ENCODE assay signal across 21 mouse cellular contexts in the genomic region with DNA sequence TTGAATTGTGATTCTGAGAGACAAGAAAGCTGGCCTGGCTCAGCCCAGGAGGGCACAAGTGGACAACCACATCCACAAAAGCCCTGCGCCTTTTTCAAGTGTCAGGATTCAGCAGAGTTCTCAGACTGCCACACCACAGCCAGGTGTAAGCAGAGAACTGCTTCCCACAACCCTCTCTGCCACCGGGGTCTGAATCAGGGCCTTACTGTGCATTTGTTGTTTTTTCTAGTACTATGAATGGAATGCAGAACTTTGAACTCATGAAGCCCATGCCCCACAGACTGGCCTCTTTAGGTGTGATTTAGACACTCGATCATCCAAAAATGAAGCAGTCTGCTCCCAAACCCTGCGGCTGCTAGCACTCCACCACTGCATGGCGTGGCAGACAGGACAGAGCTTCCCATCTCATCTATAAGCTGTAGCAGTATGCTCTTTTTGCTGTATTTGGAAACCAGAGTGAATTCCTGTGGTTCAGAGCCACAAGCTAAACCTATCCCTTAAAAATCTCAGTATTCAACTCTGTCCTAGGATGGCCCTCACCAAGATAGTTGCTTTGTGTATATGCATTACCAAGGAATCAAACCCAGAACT. TPM values are rescaled to one million over a fixed set of nuclear protein-coding genes. Genes with fewer than 3 reads are reported as not detected.
A peak's percentile ranks its signal among the peaks of the same experiment; 100 is the strongest.
DNase-seq lines count a peak whose midpoint lies in the region; ATAC-seq and TF ChIP-seq lines count a peak whose summit lies in the region.
"Had no signal": no experiment of that assay in that cellular context is flagged by ENCODE, and none has a peak within 500 bp of the region (broad histone marks: within the 10 kb centered on the region; RNA-seq: fewer than 3 reads in every experiment).

No protein-coding gene starts in this region.

- H3K4me2 ChIP-seq in embryonic facial prominence, embryonic 15.5 days (replicated peaks), result no peak overlapping the region
- no peak overlapping the region for H3K4me2 ChIP-seq in kidney, embryonic 16.5 days (replicated peaks; ENCODE audit: low read depth, low read length)
- H3K4me2 ChIP-seq in liver, embryonic 16.5 days (ENCODE audit: low read depth, low read length), result no peak overlapping the region
- H3K4me2 ChIP-seq: midbrain, embryonic 15.5 days had no signal

- no peak for TF ChIP-seq POLR2A in kidney, adult 2 months (IDR thresholded peaks at IDR 0.05; ENCODE audit: low read depth, low read length)

- no peak overlapping the region for H3K4me3 ChIP-seq in kidney, adult 2 months (ENCODE audit: insufficient read depth, low read depth, low read length)
- no peak overlapping the region for H3K4me3 ChIP-seq in embryonic facial prominence, embryonic 15.5 days (replicated peaks)
- no peak overlapping the region for H3K4me3 ChIP-seq in kidney, embryonic 16.5 days (ENCODE audit: low read length)
- H3K4me3 ChIP-seq in liver, embryonic 16.5 days (ENCODE audit: low read depth, low read length), result no peak overlapping the region
- H3K4me3 ChIP-seq: heart, embryonic 10.5 days; hindbrain, embryonic 10.5 days; midbrain, embryonic 15.5 days had no signal

- no peaks in the 10 kb centered on the region for H3K36me3 ChIP-seq in kidney, adult 2 months (ENCODE audit: control insufficient read depth, insufficient read depth, low read length)
- H3K36me3 ChIP-seq in embryonic facial prominence, embryonic 15.5 days, result peaks cover 35% of the 10 kb centered on the region
- H3K36me3 ChIP-seq in kidney, embryonic 16.5 days (ENCODE audit: insufficient read depth, low read length), result peaks cover 25% of the 10 kb centered on the region
- no peaks in the 10 kb centered on the region for H3K36me3 ChIP-seq in liver, embryonic 16.5 days (ENCODE audit: control insufficient read depth, insufficient read depth)

- no peak for ATAC-seq in embryonic facial prominence, embryonic 15.5 days (ENCODE audit: insufficient number of reproducible peaks, low FRiP score, low TSS enrichment, low read depth)
- ATAC-seq in kidney, embryonic 16.5 days (ENCODE audit: low FRiP score, low TSS enrichment), result no peak; the same call in 1 of the 2 replicates
- ATAC-seq in liver, embryonic 16.5 days (ENCODE audit: low read depth), result peak; percentile 20; the same call in 1 of the 2 replicates
- ATAC-seq in cerebellum, adult (ENCODE audit: insufficient number of reproducible peaks, low FRiP score, low TSS enrichment), result no peak
- no peak for ATAC-seq in megakaryocyte-erythroid progenitor cell, adult 5-6 weeks (replicated peaks; ENCODE audit: low FRiP score, low TSS enrichment, poor library complexity, severe bottlenecking)
- ATAC-seq: midbrain, embryonic 15.5 days had no signal

- H3K27me3 ChIP-seq in kidney, adult 2 months (replicated peaks; ENCODE audit: control insufficient read depth, insufficient read depth, low read length), result no peaks in the 10 kb centered on the region
- no peaks in the 10 kb centered on the region for H3K27me3 ChIP-seq in embryonic facial prominence, embryonic 15.5 days
- H3K27me3 ChIP-seq in kidney, embryonic 16.5 days (ENCODE audit: insufficient read depth, low read length), result no peaks in the 10 kb centered on the region
- peaks cover 3% of the 10 kb centered on the region; the same call in 1 of the 2 replicates for H3K27me3 ChIP-seq in liver, embryonic 16.5 days (ENCODE audit: control insufficient read depth, insufficient read depth, low read depth, low read length)

- no peaks in the 10 kb centered on the region; the same call in 1 of the 2 replicates for H3K4me1 ChIP-seq in kidney, adult 2 months (ENCODE audit: control insufficient read depth, insufficient read depth, low read length)
- no peaks in the 10 kb centered on the region for H3K4me1 ChIP-seq in embryonic facial prominence, embryonic 15.5 days
- peaks cover 9% of the 10 kb centered on the region; the same call in 1 of the 2 replicates for H3K4me1 ChIP-seq in kidney, embryonic 16.5 days (ENCODE audit: insufficient read depth, low read length)
- peaks cover 19% of the 10 kb centered on the region for H3K4me1 ChIP-seq in liver, embryonic 16.5 days (ENCODE audit: control insufficient read depth, low read depth, low read length)
- H3K4me1 ChIP-seq: midbrain, embryonic 15.5 days had no signal

- peak; percentile 63 for DNase-seq in kidney, adult 2 months
- DNase-seq in kidney, postnatal 4 days, result no peak
- DNase-seq in heart, postnatal 10 days, result no peak
- DNase-seq: adrenal gland, adult 8-10 months; cerebellum, postnatal 10 days; gastrocnemius, postnatal 36 days; lung, adult 18-20 months; lung, postnatal 4 days; right cerebral cortex, postnatal 14 days had no signal

- no peak overlapping the region for H3K9ac ChIP-seq in embryonic facial prominence, embryonic 15.5 days
- no peak overlapping the region for H3K9ac ChIP-seq in kidney, embryonic 16.5 days (replicated peaks; ENCODE audit: low read length)
- no peak overlapping the region for H3K9ac ChIP-seq in liver, embryonic 16.5 days (ENCODE audit: low read depth, low read length)
- H3K9ac ChIP-seq: midbrain, embryonic 15.5 days had no signal

- H3K27ac ChIP-seq in kidney, adult 2 months (ENCODE audit: insufficient read depth, low read depth, low read length), result no peak overlapping the region
- 0 out of 2 replicates have a peak overlapping the region, but pooled peaks have one; percentile 13 for H3K27ac ChIP-seq in embryonic facial prominence, embryonic 15.5 days (replicated peaks)
- 0 out of 2 replicates have a peak overlapping the region, but pooled peaks have one; percentile 20 for H3K27ac ChIP-seq in kidney, embryonic 16.5 days (ENCODE audit: low read length)
- H3K27ac ChIP-seq in liver, embryonic 16.5 days (ENCODE audit: low read length), result peak overlapping the region; percentile 60
- H3K27ac ChIP-seq: heart, embryonic 10.5 days; hindbrain, embryonic 10.5 days; midbrain, embryonic 15.5 days had no signal

- TF ChIP-seq CTCF in kidney, adult 2 months (conservative IDR thresholded peaks at IDR 0.05; ENCODE audit: insufficient read depth, insufficient read length, low read depth, low read length), result no peak

- no peaks in the 10 kb centered on the region for H3K9me3 ChIP-seq in embryonic facial prominence, embryonic 15.5 days (replicated peaks)
- no peaks in the 10 kb centered on the region for H3K9me3 ChIP-seq in kidney, embryonic 16.5 days (ENCODE audit: low read length)
- no peaks in the 10 kb centered on the region for H3K9me3 ChIP-seq in liver, embryonic 16.5 days (replicated peaks; ENCODE audit: control insufficient read depth, low read length)
- H3K9me3 ChIP-seq: heart, embryonic 10.5 days; hindbrain, embryonic 10.5 days; midbrain, embryonic 15.5 days had no signal

- WGBS in kidney, adult 2 months, result 48% methylated on average over 5 of the region's 5 CpGs
- 71% methylated on average over 5 of the region's 5 CpGs for WGBS in embryonic facial prominence, embryonic 15.5 days
- WGBS in kidney, embryonic 16.5 days, result 72% methylated on average over 5 of the region's 5 CpGs
- WGBS in liver, embryonic 16.5 days (ENCODE audit: insufficient replicate concordance), result 54% methylated on average over 5 of the region's 5 CpGs

- intact Hi-C loops in heart, postnatal 10 days (cut with DNase I), result no loop called here

RNA-seq across cellular contexts. Expression of a gene that starts 6.1 kb away (rescaled TPM):
- 9.3 and 10.1 TPM in 2 replicates for polyA plus RNA-seq in kidney, adult 2 months (2012; rRNA removed)
- polyA plus RNA-seq in embryonic facial prominence, embryonic 15.5 days (2015; fragmentation: Nextera tagmentation; extraction: Ambion mirVana), result 82.8 and 87.4 TPM in 2 replicates
- 36.6 and 39.1 TPM in 2 replicates for polyA plus RNA-seq in kidney, embryonic 16.5 days (2015; fragmentation: Nextera tagmentation; extraction: Ambion mirVana)
- 172 and 182 TPM in 2 replicates for polyA plus RNA-seq in liver, embryonic 16.5 days (2015; fragmentation: Nextera tagmentation; extraction: Ambion mirVana)
- total RNA-seq in megakaryocyte-erythroid progenitor cell, adult 5-6 weeks (2014; fragmentation: Nextera tagmentation), result 5.5 and 6.1 TPM in 2 replicates
- total RNA-seq in megakaryocyte-erythroid progenitor cell, adult 5-6 weeks (2017), result 5.8 and 6.9 TPM in 2 replicates
- 10 to 100 TPM in 1 of 2 experiments, 1 to 10 TPM in 1; 8.1 to 10.2 TPM for total RNA-seq in heart, postnatal 10 days (2021)

RNA-seq across cellular contexts. Expression of a gene that starts 26.1 kb away (rescaled TPM):
- polyA plus RNA-seq in kidney, adult 2 months (2012; rRNA removed), result 0.42 and 0.60 TPM in 2 replicates
- 5.3 and 8.4 TPM in 2 replicates for polyA plus RNA-seq in embryonic facial prominence, embryonic 15.5 days (2015; fragmentation: Nextera tagmentation; extraction: Ambion mirVana)
- polyA plus RNA-seq in kidney, embryonic 16.5 days (2015; fragmentation: Nextera tagmentation; extraction: Ambion mirVana), result 0.95 and 1.1 TPM in 2 replicates
- not detected in 2 replicates for polyA plus RNA-seq in liver, embryonic 16.5 days (2015; fragmentation: Nextera tagmentation; extraction: Ambion mirVana)
- total RNA-seq in megakaryocyte-erythroid progenitor cell, adult 5-6 weeks (2014; fragmentation: Nextera tagmentation), result not detected in 2 replicates
- total RNA-seq in megakaryocyte-erythroid progenitor cell, adult 5-6 weeks (2017), result not detected in 2 replicates
- under 1 TPM; 0.12 to 0.41 TPM for total RNA-seq in heart, postnatal 10 days (2021)
- total RNA-seq: gastrocnemius, postnatal 36 days had no signal

RNA-seq across cellular contexts. Expression of a gene that starts 28.9 kb away (rescaled TPM):
- polyA plus RNA-seq in kidney, adult 2 months (2012; rRNA removed), result 114 and 143 TPM in 2 replicates
- 52.6 and 53.3 TPM in 2 replicates for polyA plus RNA-seq in embryonic facial prominence, embryonic 15.5 days (2015; fragmentation: Nextera tagmentation; extraction: Ambion mirVana)
- polyA plus RNA-seq in kidney, embryonic 16.5 days (2015; fragmentation: Nextera tagmentation; extraction: Ambion mirVana), result 56.3 and 59.5 TPM in 2 replicates
- 10.5 and 12.0 TPM in 2 replicates for polyA plus RNA-seq in liver, embryonic 16.5 days (2015; fragmentation: Nextera tagmentation; extraction: Ambion mirVana)
- 22.5 and 23.2 TPM in 2 replicates for total RNA-seq in megakaryocyte-erythroid progenitor cell, adult 5-6 weeks (2014; fragmentation: Nextera tagmentation)
- 16.9 and 22.1 TPM in 2 replicates for total RNA-seq in megakaryocyte-erythroid progenitor cell, adult 5-6 weeks (2017)
- 10 to 100 TPM; 36.3 to 40.1 TPM for total RNA-seq in heart, postnatal 10 days (2021)

RNA-seq across cellular contexts. Expression of a gene that starts 43.9 kb away (rescaled TPM):
- 0.22 and 0.25 TPM in 2 replicates for polyA plus RNA-seq in kidney, adult 2 months (2012; rRNA removed)
- 6.0 and 8.0 TPM in 2 replicates for polyA plus RNA-seq in embryonic facial prominence, embryonic 15.5 days (2015; fragmentation: Nextera tagmentation; extraction: Ambion mirVana)
- 0.17 TPM in 1 of 2 replicates, not detected in the other for polyA plus RNA-seq in kidney, embryonic 16.5 days (2015; fragmentation: Nextera tagmentation; extraction: Ambion mirVana)
- polyA plus RNA-seq in liver, embryonic 16.5 days (2015; fragmentation: Nextera tagmentation; extraction: Ambion mirVana), result not detected in 2 replicates
- total RNA-seq in megakaryocyte-erythroid progenitor cell, adult 5-6 weeks (2014; fragmentation: Nextera tagmentation), result not detected in 2 replicates
- not detected in 2 replicates for total RNA-seq in megakaryocyte-erythroid progenitor cell, adult 5-6 weeks (2017)
- under 1 TPM; 0.43 to 0.67 TPM for total RNA-seq in heart, postnatal 10 days (2021)
- polyA plus RNA-seq: midbrain, embryonic 15.5 days had no signal

RNA-seq across cellular contexts. Expression of a gene that starts 55.6 kb away (rescaled TPM):
- 0.04 TPM in 1 of 2 replicates, not detected in the other for polyA plus RNA-seq in kidney, adult 2 months (2012; rRNA removed)
- polyA plus RNA-seq in embryonic facial prominence, embryonic 15.5 days (2015; fragmentation: Nextera tagmentation; extraction: Ambion mirVana), result 0.07 TPM in 1 of 2 replicates, not detected in the other
- polyA plus RNA-seq in kidney, embryonic 16.5 days (2015; fragmentation: Nextera tagmentation; extraction: Ambion mirVana), result not detected in 2 replicates
- polyA plus RNA-seq in liver, embryonic 16.5 days (2015; fragmentation: Nextera tagmentation; extraction: Ambion mirVana), result not detected in 2 replicates
- not detected in 2 replicates for total RNA-seq in megakaryocyte-erythroid progenitor cell, adult 5-6 weeks (2014; fragmentation: Nextera tagmentation)
- total RNA-seq in megakaryocyte-erythroid progenitor cell, adult 5-6 weeks (2017), result not detected in 2 replicates
- total RNA-seq in heart, postnatal 10 days (2021), result not detected
- total RNA-seq: adrenal gland, adult 8-10 months; ES-E14; gastrocnemius, postnatal 36 days; layer of hippocampus, postnatal 10 days; left cerebral cortex, postnatal 14 days had no signal
- polyA plus RNA-seq: heart, embryonic 10.5 days; intestine, embryonic 14.5 days had no signal
